Mouse (Mus musculus): ENCODE data around the gene Skida1. TPM values are rescaled to one million over a fixed set of nuclear protein-coding genes. Genes with fewer than 3 reads are reported as not detected.

Gene Skida1
- polyA plus RNA-seq, 1 experiment, result 0.24 TPM

- WGBS, result 1% methylated on average over 44 of the region's 44 CpGs
- no peak for DNase-seq (ENCODE audit: low read depth, low spot score)
Observed at GRCm38 (mm10) chr2:18026116-18026947, 22.5 kb downstream of the Skida1 start.

GRCm38 (mm10) chr2:18025781-18026115, 23.1 kb downstream of the Skida1 start:
- no peak for DNase-seq (ENCODE audit: low read depth, low spot score)
- 11% methylated on average over 14 of the region's 14 CpGs for WGBS

- WGBS, result 79% methylated on average over 5 of the region's 5 CpGs
- no peak for DNase-seq (ENCODE audit: low read depth, low spot score)
Observed at GRCm38 (mm10) chr2:18025116-18025515, 23.7 kb downstream of the Skida1 start.

- 55% methylated on average over 1 of the region's 1 CpGs for WGBS
- DNase-seq (ENCODE audit: low read depth, low spot score), result no peak
Observed at GRCm38 (mm10) chr2:18022886-18023285, 26.0 kb downstream of the Skida1 start.

GRCm38 (mm10) chr2:18019122-18019521, 29.7 kb downstream of the Skida1 start:
- WGBS, result 73% methylated on average over 1 of the region's 1 CpGs
- no peak for DNase-seq (ENCODE audit: low read depth, low spot score)

GRCm38 (mm10) chr2:18017321-18017720, 31.5 kb downstream of the Skida1 start:
- no peak for DNase-seq (ENCODE audit: low read depth, low spot score)
- 98% methylated on average over 6 of the region's 6 CpGs for WGBS

GRCm38 (mm10) chr2:18016639-18017038, 32.2 kb downstream of the Skida1 start:
- WGBS, result 79% methylated on average over 1 of the region's 1 CpGs
- DNase-seq (ENCODE audit: low read depth, low spot score), result no peak

GRCm38 (mm10) chr2:18015581-18015980, 33.3 kb downstream of the Skida1 start:
- 66% methylated on average over 3 of the region's 3 CpGs for WGBS
- no peak for DNase-seq (ENCODE audit: low read depth, low spot score)

GRCm38 (mm10) chr2:18012866-18013265, 36.0 kb downstream of the Skida1 start:
- 91% methylated on average over 3 of the region's 3 CpGs for WGBS
- no peak for DNase-seq (ENCODE audit: low read depth, low spot score)

- WGBS, result 86% methylated on average over 6 of the region's 6 CpGs
- no peak for DNase-seq (ENCODE audit: low read depth, low spot score)
Observed at GRCm38 (mm10) chr2:18011226-18011625, 37.6 kb downstream of the Skida1 start.

- WGBS, result 31% methylated on average over 8 of the region's 8 CpGs
Observed at GRCm38 (mm10) chr2:18005137-18005536, 43.7 kb downstream of the Skida1 start.

GRCm38 (mm10) chr2:18004286-18004685, 44.6 kb downstream of the Skida1 start:
- no peak for DNase-seq (ENCODE audit: low read depth, low spot score)
- WGBS, result 77% methylated on average over 4 of the region's 4 CpGs

More at GRCm38 (mm10) chr2:18005137-18005536, 43.7 kb downstream of the Skida1 start:
- no peak for DNase-seq (ENCODE audit: low read depth, low spot score)

- 86% methylated on average over 3 of the region's 3 CpGs for WGBS
- no peak for DNase-seq (ENCODE audit: low read depth, low spot score)
Observed at GRCm38 (mm10) chr2:18002306-18002705, 46.5 kb downstream of the Skida1 start.

- DNase-seq (ENCODE audit: low read depth, low spot score), result no peak
Observed at GRCm38 (mm10) chr2:17996858-17997257, 52.0 kb downstream of the Skida1 start, which contains the start of gene H2al2a. Gene H2al2a (minus strand): TSS chr2:17996958.

Other genes with a start within 250 kb of the Skida1 start
- not detected in 2 replicates for gene H2al2a, start 52.1 kb downstream of the Skida1 start, polyA plus RNA-seq (2012; rRNA removed)
- 0.44 and 0.45 TPM in 2 replicates for gene A930004D18Rik, start 11.3 kb downstream of the Skida1 start, polyA plus RNA-seq (2012; rRNA removed)
- gene Mllt10, start 6.2 kb upstream of the Skida1 start, polyA plus RNA-seq (2012; rRNA removed), result 19.1 and 23.6 TPM in 2 replicates

Data from large intestine, adult 2 months (tissue).